Mouse (Mus musculus): ENCODE results near the gene Dner. TPM values are rescaled to one million over a fixed set of nuclear protein-coding genes. Genes with fewer than 3 reads are reported as not detected.

Dner gene
- polyA plus RNA-seq, 1 experiment from 2014 or later = 301 TPM

DNA sequence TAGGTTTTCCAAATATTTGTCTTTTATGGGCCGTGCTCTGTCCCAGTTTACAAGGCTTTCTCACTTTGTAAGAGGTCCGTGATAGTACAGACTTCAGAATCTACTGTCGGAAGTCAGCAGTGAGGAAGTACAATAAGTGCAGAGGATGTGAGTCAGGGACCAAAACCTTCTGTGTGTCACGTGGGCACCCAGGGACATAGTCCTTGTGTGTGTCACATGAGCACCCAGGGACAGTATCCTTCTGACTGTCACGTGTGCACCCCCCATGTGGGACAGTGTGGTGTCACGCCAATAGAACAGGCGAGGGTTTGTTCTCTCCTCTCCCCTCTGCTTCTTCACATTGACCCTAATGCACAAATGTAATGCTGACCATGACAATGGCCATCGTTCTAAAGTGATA is 134.2 kb downstream of the Dner start:
- WGBS = 83% methylated on average over 8 of the region's 8 CpGs

DNA sequence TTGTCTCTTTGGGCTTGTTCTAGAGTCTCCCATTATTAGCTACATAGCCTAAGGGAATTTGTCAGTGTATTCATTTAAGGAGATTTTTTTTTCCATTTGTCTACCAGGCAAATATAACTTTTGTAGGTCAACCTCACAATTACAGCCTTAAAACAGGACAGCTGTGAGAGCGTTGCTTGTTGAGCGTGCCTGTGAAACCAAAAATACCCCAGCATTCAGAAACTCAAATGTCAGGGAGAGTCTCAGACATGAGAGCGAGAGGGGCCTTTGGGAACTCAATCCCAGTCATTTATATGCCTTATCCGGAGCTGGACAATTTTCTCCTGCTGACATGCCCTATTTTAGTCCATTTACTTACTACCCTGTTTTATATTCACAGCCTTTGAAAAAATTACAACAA is 134.6 kb downstream of the Dner start:
- H3K4me3 ChIP-seq (replicated peaks; ENCODE audit: low read length) = no peak overlapping the region
- no peaks in the 10 kb centered on the region for H3K36me3 ChIP-seq (replicated peaks; ENCODE audit: control insufficient read depth, insufficient read depth)
- H3K4me2 ChIP-seq (replicated peaks) = no peak overlapping the region
- no peaks in the 10 kb centered on the region for H3K27me3 ChIP-seq (ENCODE audit: control insufficient read depth, insufficient read depth, low read length)
- H3K27ac ChIP-seq = no peak overlapping the region
- ATAC-seq (ENCODE audit: low FRiP score) = no peak
- H3K4me1 ChIP-seq (replicated peaks; ENCODE audit: control insufficient read depth, insufficient read depth, low read length) = peaks cover 16% of the 10 kb centered on the region; the same call in 1 of the 2 replicates
- DNase-seq (ENCODE audit: low spot score) = no peak
- no peak overlapping the region for H3K9ac ChIP-seq
- WGBS = 76% methylated on average over 4 of the region's 4 CpGs
- no peaks in the 10 kb centered on the region for H3K9me3 ChIP-seq (ENCODE audit: control insufficient read depth, low read length)

More for the DNA sequence above, 134.2 kb downstream of the Dner start:
- Histone ChIP-seq H3K4me3 (replicated peaks; ENCODE audit: low read length) (no peak overlapping the region), H3K9ac (no peak overlapping the region), H3K4me2 (replicated peaks) (no peak overlapping the region), H3K9me3 (ENCODE audit: control insufficient read depth, low read length) (no peaks in the 10 kb centered on the region), H3K36me3 (replicated peaks; ENCODE audit: control insufficient read depth, insufficient read depth) (no peaks in the 10 kb centered on the region), H3K27ac (no peak overlapping the region), H3K4me1 (replicated peaks; ENCODE audit: control insufficient read depth, insufficient read depth, low read length) (peaks cover 16% of the 10 kb centered on the region; the same call in 1 of the 2 replicates), H3K27me3 (ENCODE audit: control insufficient read depth, insufficient read depth, low read length) (no peaks in the 10 kb centered on the region)
- DNase-seq (ENCODE audit: low spot score) (no peak), ATAC-seq (ENCODE audit: low FRiP score) (no peak)

DNA sequence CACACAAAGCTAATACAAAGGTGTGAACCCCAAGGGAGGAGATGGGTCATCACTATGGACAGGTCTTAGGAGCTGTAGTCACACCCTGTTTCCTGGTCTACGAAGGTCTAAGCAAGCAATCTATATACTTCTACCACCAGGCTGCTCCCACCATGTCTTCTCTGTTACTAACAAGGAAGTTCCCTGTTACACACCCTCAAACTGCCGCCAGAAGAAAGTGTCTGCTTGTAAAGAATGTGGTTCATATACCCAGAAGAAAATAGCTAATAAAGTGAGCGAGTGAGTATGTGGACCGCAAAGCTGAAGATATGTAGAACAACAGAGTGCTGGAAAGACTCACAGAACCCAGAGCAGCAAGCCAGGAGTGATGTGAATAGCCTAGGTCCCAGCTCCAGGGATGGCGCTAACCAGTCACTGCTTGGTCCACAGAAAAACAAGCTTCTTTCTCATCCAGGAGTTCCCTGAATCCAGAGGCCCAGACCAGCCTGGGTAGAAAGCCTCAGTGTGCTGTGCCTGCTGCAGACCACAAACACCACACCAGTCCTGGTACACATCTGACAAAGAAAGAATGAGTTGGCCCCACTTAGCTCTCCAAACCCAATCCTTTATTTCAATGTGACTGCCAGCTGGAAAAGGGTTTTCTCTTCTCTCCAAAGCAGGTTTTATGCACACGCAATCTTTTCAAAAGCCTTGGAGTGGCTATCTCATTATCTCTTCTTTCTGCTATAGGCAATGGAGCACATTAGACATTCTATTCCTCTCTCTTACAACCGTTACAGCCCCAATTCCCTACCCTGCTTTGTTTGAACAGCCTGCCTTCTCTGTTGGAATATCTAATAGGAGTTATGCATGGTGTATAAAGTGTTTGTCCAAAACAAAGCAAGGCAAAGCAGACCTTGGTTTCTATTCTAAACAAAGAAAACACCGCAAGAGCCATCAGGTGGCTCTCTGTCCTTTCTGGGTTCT is 139.2 kb downstream of the Dner start:
- H3K9ac ChIP-seq = no peak overlapping the region
- no peak overlapping the region for H3K4me2 ChIP-seq (replicated peaks)
- peaks cover 16% of the 10 kb centered on the region; the same call in 1 of the 2 replicates for H3K4me1 ChIP-seq (replicated peaks; ENCODE audit: control insufficient read depth, insufficient read depth, low read length)
- no peaks in the 10 kb centered on the region; the same call in 1 of the 2 replicates for H3K36me3 ChIP-seq (replicated peaks; ENCODE audit: control insufficient read depth, insufficient read depth)
- ATAC-seq (ENCODE audit: low FRiP score) (no peak), DNase-seq (ENCODE audit: low spot score) (no peak)
- peak overlapping the region; percentile 47; the same call in 1 of the 2 replicates for H3K27ac ChIP-seq
- no peak overlapping the region for H3K4me3 ChIP-seq (replicated peaks; ENCODE audit: low read length)
- H3K27me3 ChIP-seq (ENCODE audit: control insufficient read depth, insufficient read depth, low read length) = no peaks in the 10 kb centered on the region
- H3K9me3 ChIP-seq (ENCODE audit: control insufficient read depth, low read length) = no peaks in the 10 kb centered on the region
- 74% methylated on average over 8 of the region's 8 CpGs for WGBS

DNA sequence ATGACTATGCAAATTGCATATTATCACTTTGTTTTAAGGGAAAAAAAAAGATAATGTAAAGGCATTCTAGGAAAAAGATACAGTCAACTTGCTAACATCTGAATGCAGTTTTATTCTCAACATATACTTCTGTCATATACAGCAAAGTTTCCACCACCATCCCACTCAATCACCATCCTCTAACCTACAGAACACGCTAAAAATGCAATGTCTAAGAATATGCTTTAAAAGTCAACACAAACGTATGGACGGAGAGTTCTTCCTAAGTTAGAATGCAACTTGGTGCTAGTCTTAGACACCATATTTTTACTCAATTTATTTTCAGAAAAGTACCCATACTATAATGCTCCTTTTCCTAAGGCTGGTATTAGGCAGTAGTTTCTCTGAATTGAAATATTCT is 144.0 kb downstream of the Dner start:
- no peaks in the 10 kb centered on the region; the same call in 1 of the 2 replicates for H3K36me3 ChIP-seq (replicated peaks; ENCODE audit: control insufficient read depth, insufficient read depth)
- no peaks in the 10 kb centered on the region for H3K4me1 ChIP-seq (replicated peaks; ENCODE audit: control insufficient read depth, insufficient read depth, low read length)
- no peaks in the 10 kb centered on the region for H3K27me3 ChIP-seq (ENCODE audit: control insufficient read depth, insufficient read depth, low read length)
- DNase-seq (ENCODE audit: low spot score) (no peak), ATAC-seq (ENCODE audit: low FRiP score) (no peak)
- no peak overlapping the region for H3K4me2 ChIP-seq (replicated peaks)
- 94% methylated on average over 3 of the region's 3 CpGs for WGBS
- H3K27ac ChIP-seq = no peak overlapping the region
- no peak overlapping the region for H3K4me3 ChIP-seq (replicated peaks; ENCODE audit: low read length)
- no peak overlapping the region for H3K9ac ChIP-seq
- H3K9me3 ChIP-seq (ENCODE audit: control insufficient read depth, low read length) = no peaks in the 10 kb centered on the region

DNA sequence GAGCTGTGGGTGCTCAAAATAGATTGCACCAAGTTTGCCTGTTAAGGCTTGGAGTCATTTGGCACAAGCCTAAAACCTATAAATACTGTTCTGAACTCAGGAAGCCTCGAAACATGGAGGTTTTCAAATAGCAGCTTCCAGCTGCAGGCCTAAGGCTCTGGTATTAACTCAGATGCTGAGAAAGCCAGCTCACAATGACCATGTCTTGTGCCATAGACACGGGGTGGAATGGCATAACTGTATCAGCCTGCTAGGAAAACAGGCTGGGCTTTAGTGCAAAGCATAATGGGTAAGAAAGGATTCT is 146.0 kb downstream of the Dner start:
- DNase-seq (ENCODE audit: low spot score) = no peak
- 56% methylated on average over 2 of the region's 2 CpGs for WGBS
- no peak overlapping the region for H3K9ac ChIP-seq
- no peaks in the 10 kb centered on the region for H3K9me3 ChIP-seq (ENCODE audit: control insufficient read depth, low read length)
- peak overlapping the region; percentile 32; the same call in 1 of the 2 replicates for H3K27ac ChIP-seq
- no peak overlapping the region for H3K4me2 ChIP-seq (replicated peaks)
- H3K36me3 ChIP-seq (replicated peaks; ENCODE audit: control insufficient read depth, insufficient read depth) = no peaks in the 10 kb centered on the region; the same call in 1 of the 2 replicates
- no peak for ATAC-seq (ENCODE audit: low FRiP score)
- H3K4me1 ChIP-seq (replicated peaks; ENCODE audit: control insufficient read depth, insufficient read depth, low read length) = no peaks in the 10 kb centered on the region
- no peak overlapping the region for H3K4me3 ChIP-seq (replicated peaks; ENCODE audit: low read length)
- no peaks in the 10 kb centered on the region for H3K27me3 ChIP-seq (ENCODE audit: control insufficient read depth, insufficient read depth, low read length)

DNA sequence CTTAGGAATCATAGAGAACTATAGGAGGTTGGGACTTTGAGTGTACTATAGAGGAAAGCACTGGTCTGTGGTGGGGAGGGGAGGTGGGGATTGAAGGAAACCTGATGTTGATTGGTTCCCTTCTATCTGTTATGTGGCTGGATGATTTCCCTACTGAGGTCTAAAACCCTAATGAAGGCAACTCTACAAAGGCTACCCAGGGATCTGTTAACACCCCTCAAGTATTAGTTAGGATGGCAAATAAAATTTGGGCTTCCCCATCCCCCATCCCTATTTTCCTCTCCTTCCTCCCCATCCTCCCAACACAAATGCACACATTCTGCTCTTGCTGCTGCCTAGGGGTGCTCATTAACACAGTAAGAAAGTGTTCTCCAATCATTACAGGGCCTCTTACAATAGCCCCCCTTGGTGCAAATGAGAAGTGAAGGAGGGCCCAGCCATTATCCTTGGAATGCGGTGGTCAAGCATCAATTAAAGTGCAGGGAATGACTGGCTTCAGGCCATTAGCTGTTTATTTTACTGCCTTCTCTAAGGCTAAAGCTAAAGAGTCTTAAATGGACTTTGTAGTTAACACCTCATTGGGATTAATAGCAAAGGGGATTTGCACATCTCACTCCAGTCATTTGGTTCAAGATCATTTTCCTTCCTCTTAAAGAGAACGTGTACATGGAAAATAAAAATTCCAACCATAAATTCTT is 146.5 kb downstream of the Dner start:
- H3K9me3 ChIP-seq (ENCODE audit: control insufficient read depth, low read length) = no peaks in the 10 kb centered on the region
- no peaks in the 10 kb centered on the region for H3K27me3 ChIP-seq (ENCODE audit: control insufficient read depth, insufficient read depth, low read length)
- H3K9ac ChIP-seq = no peak overlapping the region
- no peak overlapping the region for H3K4me3 ChIP-seq (replicated peaks; ENCODE audit: low read length)
- no peaks in the 10 kb centered on the region; the same call in 1 of the 2 replicates for H3K36me3 ChIP-seq (replicated peaks; ENCODE audit: control insufficient read depth, insufficient read depth)
- no peaks in the 10 kb centered on the region for H3K4me1 ChIP-seq (replicated peaks; ENCODE audit: control insufficient read depth, insufficient read depth, low read length)
- 17% methylated on average over 2 of the region's 2 CpGs for whole genome bisulfite sequencing
- ATAC-seq (ENCODE audit: low FRiP score) = peak; percentile 86
- peak; percentile 38 for DNase-seq (ENCODE audit: low spot score)
- H3K27ac ChIP-seq = no peak overlapping the region
- H3K4me2 ChIP-seq (replicated peaks) = no peak overlapping the region

DNA sequence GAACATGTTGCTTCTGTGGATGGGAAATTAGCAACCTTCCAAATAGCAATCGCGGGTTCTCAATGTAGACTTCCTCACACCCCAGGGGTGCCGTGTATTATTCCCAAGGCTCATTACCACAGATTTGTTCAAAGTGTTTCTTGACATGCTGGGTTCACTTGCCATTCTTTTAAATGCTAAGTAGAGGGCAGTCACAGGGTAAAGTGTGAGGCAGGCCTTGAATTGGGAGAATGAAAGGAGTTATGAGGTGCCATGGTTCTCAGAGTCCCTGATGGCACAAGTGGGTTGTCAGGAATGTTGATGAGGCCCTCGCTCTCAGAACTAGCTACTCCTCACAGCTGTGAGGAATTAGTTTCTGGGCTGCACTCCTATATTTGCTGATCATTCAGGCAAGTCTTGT is 160.0 kb downstream of the Dner start:
- Histone ChIP-seq H3K4me2 (replicated peaks) (no peak overlapping the region), H3K27ac (no peak overlapping the region), H3K36me3 (replicated peaks; ENCODE audit: control insufficient read depth, insufficient read depth) (no peaks in the 10 kb centered on the region; the same call in 1 of the 2 replicates), H3K4me1 (replicated peaks; ENCODE audit: control insufficient read depth, insufficient read depth, low read length) (no peaks in the 10 kb centered on the region), H3K9me3 (ENCODE audit: control insufficient read depth, low read length) (no peaks in the 10 kb centered on the region), H3K9ac (no peak overlapping the region), H3K4me3 (replicated peaks; ENCODE audit: low read length) (no peak overlapping the region), H3K27me3 (ENCODE audit: control insufficient read depth, insufficient read depth, low read length) (no peaks in the 10 kb centered on the region)
- ATAC-seq (ENCODE audit: low FRiP score) (no peak), DNase-seq (ENCODE audit: low spot score) (no peak)
- WGBS = 35% methylated on average over 4 of the region's 4 CpGs

DNA sequence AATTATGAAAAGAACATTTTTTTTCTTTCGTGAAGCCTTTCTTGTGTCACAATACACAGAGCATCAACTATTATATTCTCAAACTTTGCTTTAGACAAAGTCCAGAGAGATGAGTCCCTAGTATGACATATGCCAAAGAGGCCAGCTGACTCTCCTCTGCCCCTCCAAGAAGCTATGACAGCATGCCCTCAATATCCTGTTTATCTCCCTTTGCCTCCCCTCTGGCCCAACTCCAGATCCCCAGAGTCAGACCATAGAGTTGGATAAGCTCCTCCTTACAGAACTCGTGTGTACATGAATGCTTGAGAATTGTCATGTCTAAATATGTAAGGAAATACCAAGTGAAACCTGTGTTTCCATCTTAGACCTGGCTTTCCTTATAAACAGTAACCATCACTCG is 170.5 kb downstream of the Dner start:
- no peak overlapping the region for H3K4me2 ChIP-seq (replicated peaks)
- no peak overlapping the region for H3K27ac ChIP-seq
- no peaks in the 10 kb centered on the region for H3K36me3 ChIP-seq (replicated peaks; ENCODE audit: control insufficient read depth, insufficient read depth)
- no peaks in the 10 kb centered on the region for H3K27me3 ChIP-seq (ENCODE audit: control insufficient read depth, insufficient read depth, low read length)
- no peak for DNase-seq (ENCODE audit: low spot score)
- H3K4me3 ChIP-seq (replicated peaks; ENCODE audit: low read length) = no peak overlapping the region
- H3K4me1 ChIP-seq (replicated peaks; ENCODE audit: control insufficient read depth, insufficient read depth, low read length) = no peaks in the 10 kb centered on the region
- ATAC-seq (ENCODE audit: low FRiP score) = no peak
- H3K9me3 ChIP-seq (ENCODE audit: control insufficient read depth, low read length) = no peaks in the 10 kb centered on the region
- 89% methylated on average over 3 of the region's 3 CpGs for WGBS
- no peak overlapping the region for H3K9ac ChIP-seq

DNA sequence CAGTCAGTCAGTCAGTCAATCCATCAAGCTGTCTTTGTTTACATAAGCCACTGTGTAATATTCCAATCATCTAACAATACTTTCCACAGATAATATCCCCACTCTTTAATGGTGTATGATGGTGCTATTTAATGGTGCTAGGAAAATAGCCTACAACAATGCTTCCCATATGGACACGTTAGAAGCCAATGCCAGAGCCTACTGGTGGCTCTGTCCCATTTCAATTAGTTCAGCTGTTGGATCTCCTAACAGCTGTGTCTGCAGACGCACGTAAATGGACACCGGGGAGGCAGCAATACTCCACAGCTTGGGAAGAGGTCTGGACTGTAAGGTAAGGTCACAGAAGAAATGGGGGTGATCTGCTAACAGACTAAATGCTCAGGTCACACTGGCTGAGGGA is 171.6 kb downstream of the Dner start:
- H3K4me3 ChIP-seq (replicated peaks; ENCODE audit: low read length) = no peak overlapping the region
- ATAC-seq (ENCODE audit: low FRiP score) (0 out of 2 replicates have a peak, but pooled peaks have one; percentile 14), DNase-seq (ENCODE audit: low spot score) (no peak)
- H3K4me2 ChIP-seq (replicated peaks) = no peak overlapping the region
- no peaks in the 10 kb centered on the region for H3K4me1 ChIP-seq (replicated peaks; ENCODE audit: control insufficient read depth, insufficient read depth, low read length)
- WGBS = 63% methylated on average over 4 of the region's 4 CpGs
- no peaks in the 10 kb centered on the region for H3K27me3 ChIP-seq (ENCODE audit: control insufficient read depth, insufficient read depth, low read length)
- H3K9me3 ChIP-seq (ENCODE audit: control insufficient read depth, low read length) = no peaks in the 10 kb centered on the region
- no peak overlapping the region for H3K9ac ChIP-seq
- H3K36me3 ChIP-seq (replicated peaks; ENCODE audit: control insufficient read depth, insufficient read depth) = no peaks in the 10 kb centered on the region
- no peak overlapping the region for H3K27ac ChIP-seq
